Mouse (Mus musculus) forebrain, embryonic 15.5 days (tissue): Measurements from ENCODE around the gene Gucy2c. TPM values are rescaled to one million over a fixed set of nuclear protein-coding genes. Genes with fewer than 3 reads are reported as not detected.

Experiments used
- ATAC-seq: fragments of 200-750 bp; cut with Nextera tagmentation; replicated peaks from 2 replicates; pipeline ENCODE4 v1.8.0; 2017; ENCODE audit warnings: mild to moderate bottlenecking, moderate TSS enrichment, moderate library complexity
- H3K27ac ChIP-seq: fragments of 300-500 bp; sonication (generic); replicated peaks from 2 replicates; pipeline ENCODE4 v1.5.1; 2015; ENCODE audit warnings: mild to moderate bottlenecking, inconsistent platforms
- H3K27me3 ChIP-seq: fragments of 300-500 bp; sonication (generic); 2 replicates; pipeline ENCODE4 v1.6.1; 2015; ENCODE audit warnings: inconsistent platforms
- H3K36me3 ChIP-seq: fragments of 300-500 bp; sonication (generic); 2 replicates; pipeline ENCODE4 v1.6.1; 2015; ENCODE audit warnings: mild to moderate bottlenecking, inconsistent platforms
- H3K4me1 ChIP-seq: fragments of 300-500 bp; sonication (generic); 2 replicates; pipeline ENCODE4 v1.6.1; 2015; ENCODE audit warnings: inconsistent platforms
- H3K4me2 ChIP-seq: fragments of 300-500 bp; sonication (generic); replicated peaks from 2 replicates; pipeline ENCODE4 v1.6.1; 2015; ENCODE audit warnings: mild to moderate bottlenecking, inconsistent platforms
- H3K4me3 ChIP-seq: fragments of 300-500 bp; sonication (generic); 2 replicates; pipeline ENCODE4 v1.5.1; 2015; ENCODE audit warnings: mild to moderate bottlenecking, inconsistent platforms
- H3K9ac ChIP-seq: fragments of 300-500 bp; sonication (generic); replicated peaks from 2 replicates; pipeline ENCODE4 v1.6.1; 2015; ENCODE audit warnings: mild to moderate bottlenecking, inconsistent platforms
- H3K9me3 ChIP-seq: fragments of 300-500 bp; sonication (generic); 2 replicates; pipeline ENCODE4 v1.6.1; 2016; ENCODE audit warnings: inconsistent platforms
- WGBS: fragments of 180-500 bp; shearing (Covaris S2); methylation state at CpG from one replicate; pipeline ENCODE4 v1.1.7; 2015; ENCODE audit warnings: mixed read lengths; 5-methylcytosine and 5-hydroxymethylcytosine counted together
- microRNA-seq: library from miRNA; unstranded; fragments of <30 nt; microRNA quantifications from one replicate; pipeline ENCODE4, GENCODE M21; 2016
- polyA plus RNA-seq: library from polyadenylated mRNA; unstranded; fragments of >200 nt; fragmentation: Nextera tagmentation; extraction: Ambion mirVana; gene quantifications from 2 replicates; pipeline ENCODE4 v1.2.1, GENCODE M21; 2015

Gucy2c gene
- polyA plus RNA-seq, 1 experiment from 2014 or later, result 0.05 TPM

- no peaks in the 10 kb centered on the region for H3K4me1 ChIP-seq
- H3K9me3 ChIP-seq, result no peaks in the 10 kb centered on the region
- WGBS, result 78% methylated on average over 5 of the region's 5 CpGs
- ATAC-seq, result no peak
- no peak overlapping the region for H3K9ac ChIP-seq
- no peak overlapping the region for H3K4me2 ChIP-seq
- H3K27me3 ChIP-seq, result no peaks in the 10 kb centered on the region
- no peak overlapping the region for H3K27ac ChIP-seq
- no peaks in the 10 kb centered on the region for H3K36me3 ChIP-seq
- H3K4me3 ChIP-seq, result no peak overlapping the region
These were observed 128.2 kb downstream of the Gucy2c start for GRCm38 (mm10) chr6:136653331-136653730.

- H3K27ac ChIP-seq, result no peak overlapping the region
- no peak overlapping the region for H3K9ac ChIP-seq
- 0 out of 2 replicates have a peak, but pooled peaks cover 6% of the 10 kb centered on the region for H3K4me1 ChIP-seq
- H3K4me2 ChIP-seq, result no peak overlapping the region
- WGBS, result 82% methylated on average over 8 of the region's 8 CpGs
- H3K9me3 ChIP-seq, result no peaks in the 10 kb centered on the region
- no peak overlapping the region for H3K4me3 ChIP-seq
- H3K36me3 ChIP-seq, result no peaks in the 10 kb centered on the region
- ATAC-seq, result no peak
- H3K27me3 ChIP-seq, result no peaks in the 10 kb centered on the region
These were observed 130.9 kb downstream of the Gucy2c start for GRCm38 (mm10) chr6:136650664-136651063.

- Histone ChIP-seq H3K27ac (no peak overlapping the region), H3K36me3 (no peaks in the 10 kb centered on the region), H3K4me3 (no peak overlapping the region), H3K9ac (no peak overlapping the region), H3K27me3 (no peaks in the 10 kb centered on the region), H3K4me2 (no peak overlapping the region), H3K9me3 (no peaks in the 10 kb centered on the region), H3K4me1 (0 out of 2 replicates have a peak, but pooled peaks cover 6% of the 10 kb centered on the region)
- WGBS, result 78% methylated on average over 10 of the region's 10 CpGs
- ATAC-seq, result no peak
These were observed 134.1 kb downstream of the Gucy2c start for GRCm38 (mm10) chr6:136647455-136647861.

Small RNAs within 50 kb of the gene (microRNA-seq; reads per million reads assigned to microRNA genes)
- gene Gm44364, result not detected

Other genes starting within 250 kb of the Gucy2c start
- gene Plbd1, start 119.8 kb downstream of the Gucy2c start, polyA plus RNA-seq, result 0.29 and 0.34 TPM in 2 replicates
- gene Hist4h4, start 22.6 kb upstream of the Gucy2c start, polyA plus RNA-seq, result 0.97 and 1.1 TPM in 2 replicates
- 120 and 132 TPM in 2 replicates for gene H2afj, start 26.5 kb upstream of the Gucy2c start, polyA plus RNA-seq
- 0.93 and 1.1 TPM in 2 replicates for gene BC049715, start 45.9 kb upstream of the Gucy2c start, polyA plus RNA-seq
- 79.0 and 82.5 TPM in 2 replicates for gene Wbp11, start 46.5 kb upstream of the Gucy2c start, polyA plus RNA-seq
- gene Smco3, start 53.7 kb upstream of the Gucy2c start, polyA plus RNA-seq, result 0.18 TPM in 1 of 2 replicates, not detected in the other
- gene Art4, start 76.0 kb upstream of the Gucy2c start, polyA plus RNA-seq, result 0.06 TPM in 1 of 2 replicates, not detected in the other
- gene Mgp, start 94.1 kb upstream of the Gucy2c start, polyA plus RNA-seq, result 7.2 and 8.8 TPM in 2 replicates
- 0.18 and 0.66 TPM in 2 replicates for gene Erp27, start 140.4 kb upstream of the Gucy2c start, polyA plus RNA-seq
- not detected in 2 replicates for gene Pde6h, start 142.1 kb upstream of the Gucy2c start, polyA plus RNA-seq
- 16.8 and 17.1 TPM in 2 replicates for gene Arhgdib, start 160.1 kb upstream of the Gucy2c start, polyA plus RNA-seq